Mouse (Mus musculus) kidney, embryonic 16.5 days (tissue): ENCODE results near the gene Rab31. TPM values are rescaled to one million over a fixed set of nuclear protein-coding genes. Genes with fewer than 3 reads are reported as not detected.

Experiments used
- ATAC-seq: fragments of 200-750 bp; cut with Nextera tagmentation; 2 replicates; pipeline ENCODE4 v1.8.0; 2017; ENCODE audit warnings: moderate TSS enrichment; ENCODE audit not compliant: low FRiP score, low TSS enrichment
- H3K27ac ChIP-seq: fragments of 300-500 bp; sonication (generic); 2 replicates; pipeline ENCODE4 v1.5.1; 2014; ENCODE audit warnings: low read length
- H3K27me3 ChIP-seq: fragments of 300-500 bp; sonication (generic); 2 replicates; pipeline ENCODE4 v1.6.1; 2014; ENCODE audit warnings: low read length, control low read depth, mixed read lengths; ENCODE audit not compliant: insufficient read depth
- H3K36me3 ChIP-seq: fragments of 300-500 bp; sonication (generic); 2 replicates; pipeline ENCODE4 v1.6.1; 2014; ENCODE audit warnings: low read length, control low read depth, mixed read lengths; ENCODE audit not compliant: insufficient read depth
- H3K4me1 ChIP-seq: fragments of 300-500 bp; sonication (generic); 2 replicates; pipeline ENCODE4 v1.6.1; 2014; ENCODE audit warnings: low read length, control low read depth, mixed read lengths; ENCODE audit not compliant: insufficient read depth
- H3K4me2 ChIP-seq: fragments of 300-500 bp; sonication (generic); replicated peaks from 2 replicates; pipeline ENCODE4 v1.6.1; 2014; ENCODE audit warnings: low read depth, low read length
- H3K4me3 ChIP-seq: fragments of 300-500 bp; sonication (generic); 2 replicates; pipeline ENCODE4 v1.5.1; 2014; ENCODE audit warnings: mild to moderate bottlenecking, low read length
- H3K9ac ChIP-seq: fragments of 300-500 bp; sonication (generic); replicated peaks from 2 replicates; pipeline ENCODE4 v1.6.1; 2014; ENCODE audit warnings: low read length
- H3K9me3 ChIP-seq: fragments of 300-500 bp; sonication (generic); 2 replicates; pipeline ENCODE4 v1.6.1; 2016; ENCODE audit warnings: low read length, control low read depth
- WGBS: fragments of 180-500 bp; shearing (Covaris S2); extraction: QIAGEN DNeasy Blood & Tissue Kit; methylation state at CpG from one replicate; pipeline ENCODE4 v1.1.7; 2014; 5-methylcytosine and 5-hydroxymethylcytosine counted together
- polyA plus RNA-seq: library from polyadenylated mRNA; unstranded; fragments of >200 nt; fragmentation: Nextera tagmentation; extraction: Ambion mirVana; gene quantifications from 2 replicates; pipeline ENCODE4 v1.2.1, GENCODE M21; 2015

The Rab31 gene
- polyA plus RNA-seq, 1 experiment from 2014 or later = 38.4 TPM

DNA sequence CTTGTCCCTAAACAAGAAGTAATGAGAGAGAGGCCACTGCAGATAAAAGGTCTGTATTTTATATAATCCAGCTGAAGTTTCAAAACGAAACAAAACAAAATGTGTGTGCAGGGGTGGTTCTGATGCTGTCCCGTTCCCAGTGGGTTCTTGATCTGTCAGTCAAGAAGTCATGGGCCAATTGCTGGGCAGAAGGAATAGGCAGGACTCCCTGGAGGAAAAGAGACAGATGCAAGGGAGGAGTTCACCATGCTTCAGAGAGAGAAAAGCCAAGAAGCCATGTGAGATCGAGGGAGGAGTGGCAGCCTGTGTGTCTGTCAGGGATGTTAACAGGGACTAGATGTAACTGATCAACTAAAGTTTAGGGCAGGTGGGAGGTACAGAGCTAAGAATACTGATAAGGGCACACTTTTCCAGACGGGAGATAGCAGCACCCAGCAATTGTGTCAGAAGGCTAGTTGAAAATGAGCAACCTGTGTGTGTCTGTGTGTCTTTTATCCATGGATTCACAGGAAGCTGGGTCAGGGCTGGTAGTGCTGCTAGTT, 54.8 kb downstream of the Rab31 start:
- Histone ChIP-seq H3K27me3 (no peaks in the 10 kb centered on the region), H3K9ac (no peak overlapping the region), H3K9me3 (no peaks in the 10 kb centered on the region), H3K36me3 (peaks cover 6% of the 10 kb centered on the region), H3K4me1 (no peaks in the 10 kb centered on the region), H3K4me3 (no peak overlapping the region), H3K4me2 (no peak overlapping the region), H3K27ac (no peak overlapping the region)
- WGBS = 75% methylated on average over 4 of the region's 4 CpGs
- no peak for ATAC-seq

DNA sequence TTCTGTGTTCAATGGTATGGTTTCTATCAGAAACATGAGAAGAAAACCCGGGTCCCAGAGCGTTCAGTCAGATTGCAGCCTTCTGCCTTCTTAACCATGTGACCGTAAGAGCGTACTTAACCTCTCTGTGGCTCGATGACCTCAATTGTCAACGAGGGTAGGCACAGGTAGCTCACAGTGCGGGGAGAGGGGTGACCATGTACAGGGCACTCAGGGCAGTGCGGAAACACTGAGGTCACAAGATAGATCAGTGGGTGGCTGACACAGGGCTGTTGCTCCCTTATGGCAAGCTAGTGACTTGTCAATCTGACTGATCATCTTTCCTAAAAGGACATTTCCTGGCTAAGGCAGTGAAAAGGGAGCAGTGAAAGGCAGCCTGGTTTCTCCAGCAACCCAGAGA, 58.5 kb downstream of the Rab31 start:
- Histone ChIP-seq H3K4me2 (no peak overlapping the region), H3K9me3 (peaks cover 11% of the 10 kb centered on the region), H3K9ac (no peak overlapping the region), H3K36me3 (peaks cover 4% of the 10 kb centered on the region; the same call in 1 of the 2 replicates), H3K4me3 (no peak overlapping the region), H3K27ac (no peak overlapping the region), H3K27me3 (no peaks in the 10 kb centered on the region), H3K4me1 (no peaks in the 10 kb centered on the region)
- ATAC-seq = no peak
- 65% methylated on average over 8 of the region's 8 CpGs for WGBS

- 90% methylated on average over 13 of the region's 13 CpGs for WGBS
- peaks cover 11% of the 10 kb centered on the region for H3K9me3 ChIP-seq
- peaks cover 4% of the 10 kb centered on the region; the same call in 1 of the 2 replicates for H3K36me3 ChIP-seq
- no peak overlapping the region for H3K4me3 ChIP-seq
- no peak overlapping the region for H3K27ac ChIP-seq
- no peaks in the 10 kb centered on the region for H3K4me1 ChIP-seq
- ATAC-seq = no peak
- H3K9ac ChIP-seq = no peak overlapping the region
- no peak overlapping the region for H3K4me2 ChIP-seq
- no peaks in the 10 kb centered on the region for H3K27me3 ChIP-seq
Observed at GRCm38 (mm10) chr17:65712861-65713535, 59.6 kb downstream of the Rab31 start.

DNA sequence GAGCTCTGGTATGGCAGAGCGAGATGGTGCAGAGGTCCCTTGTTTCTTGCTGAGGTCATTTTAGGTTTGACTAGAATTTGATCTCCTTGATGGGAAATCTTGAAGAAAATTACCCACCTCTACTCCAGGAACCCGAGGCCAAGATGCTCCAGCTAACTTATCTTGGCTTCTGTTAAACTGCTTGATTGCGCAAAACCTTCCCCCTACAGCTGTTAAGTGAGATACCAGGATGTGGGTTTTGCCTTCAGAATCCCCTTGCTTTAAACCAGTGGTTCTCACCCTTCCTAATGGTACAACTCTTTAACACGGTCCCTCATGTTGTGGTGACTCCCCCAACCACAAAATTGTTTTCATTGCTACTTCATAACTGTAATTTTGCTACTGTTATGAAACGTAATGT, 60.8 kb downstream of the Rab31 start:
- Histone ChIP-seq H3K4me2 (no peak overlapping the region), H3K27me3 (no peaks in the 10 kb centered on the region), H3K9ac (no peak overlapping the region), H3K27ac (no peak overlapping the region), H3K9me3 (peaks cover 11% of the 10 kb centered on the region), H3K4me3 (no peak overlapping the region), H3K36me3 (peaks cover 4% of the 10 kb centered on the region; the same call in 1 of the 2 replicates), H3K4me1 (no peaks in the 10 kb centered on the region)
- WGBS = 95% methylated on average over 5 of the region's 5 CpGs
- no peak for ATAC-seq

DNA sequence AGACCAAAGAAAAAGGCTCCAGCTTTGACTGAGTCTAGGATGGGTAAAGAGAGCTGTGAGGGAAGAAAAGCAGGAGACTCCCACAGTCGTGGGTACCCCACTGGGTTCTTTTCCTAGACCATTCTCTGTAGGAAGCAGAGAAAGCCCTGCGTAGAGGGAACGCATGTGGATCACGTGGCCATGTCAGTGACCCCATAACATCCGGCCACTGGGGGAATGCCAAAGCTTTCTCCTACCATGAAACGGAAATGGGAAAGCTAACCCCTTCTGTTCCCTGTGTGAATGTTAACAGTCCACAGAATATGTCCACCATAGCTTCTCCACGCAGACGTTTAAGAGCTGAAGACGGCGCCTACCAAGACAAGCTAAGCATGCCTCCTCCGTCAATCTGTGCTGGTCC, 62.0 kb downstream of the Rab31 start:
- 92% methylated on average over 11 of the region's 11 CpGs for WGBS
- Histone ChIP-seq H3K9me3 (peaks cover 11% of the 10 kb centered on the region), H3K4me3 (no peak overlapping the region), H3K9ac (no peak overlapping the region), H3K27me3 (no peaks in the 10 kb centered on the region), H3K27ac (no peak overlapping the region), H3K36me3 (peaks cover 4% of the 10 kb centered on the region; the same call in 1 of the 2 replicates), H3K4me2 (no peak overlapping the region), H3K4me1 (no peaks in the 10 kb centered on the region)
- no peak for ATAC-seq

- Histone ChIP-seq H3K9ac (no peak overlapping the region), H3K27me3 (no peaks in the 10 kb centered on the region), H3K9me3 (peaks cover 1% of the 10 kb centered on the region; the same call in 1 of the 2 replicates), H3K36me3 (no peaks in the 10 kb centered on the region), H3K4me3 (no peak overlapping the region), H3K27ac (no peak overlapping the region), H3K4me1 (0 out of 2 replicates have a peak, but pooled peaks cover 7% of the 10 kb centered on the region), H3K4me2 (no peak overlapping the region)
- WGBS = 77% methylated on average over 5 of the region's 5 CpGs
- no peak for ATAC-seq
Observed at GRCm38 (mm10) chr17:65706220-65706619, 66.3 kb downstream of the Rab31 start.

- Histone ChIP-seq H3K9me3 (no peaks in the 10 kb centered on the region), H3K4me3 (no peak overlapping the region), H3K36me3 (no peaks in the 10 kb centered on the region), H3K27ac (no peak overlapping the region), H3K4me2 (no peak overlapping the region), H3K4me1 (peaks cover 11% of the 10 kb centered on the region; the same call in 1 of the 2 replicates), H3K9ac (no peak overlapping the region), H3K27me3 (no peaks in the 10 kb centered on the region)
- ATAC-seq = no peak
- WGBS = 73% methylated on average over 13 of the region's 13 CpGs
Observed at GRCm38 (mm10) chr17:65703527-65704391, 68.8 kb downstream of the Rab31 start.

- H3K9me3 ChIP-seq = no peaks in the 10 kb centered on the region
- H3K4me2 ChIP-seq = no peak overlapping the region
- H3K27ac ChIP-seq = peak overlapping the region; percentile 76
- H3K36me3 ChIP-seq = no peaks in the 10 kb centered on the region
- H3K4me3 ChIP-seq = no peak overlapping the region
- peaks cover 21% of the 10 kb centered on the region; the same call in 1 of the 2 replicates for H3K4me1 ChIP-seq
- no peaks in the 10 kb centered on the region for H3K27me3 ChIP-seq
- H3K9ac ChIP-seq = no peak overlapping the region
- no peak for ATAC-seq
- 53% methylated on average over 13 of the region's 13 CpGs for whole genome bisulfite sequencing
Observed at GRCm38 (mm10) chr17:65701797-65702566, 70.6 kb downstream of the Rab31 start.

- Histone ChIP-seq H3K4me2 (no peak overlapping the region), H3K9me3 (no peaks in the 10 kb centered on the region), H3K4me3 (no peak overlapping the region), H3K27ac (peak overlapping the region; percentile 76; the same call in 1 of the 2 replicates), H3K4me1 (peaks cover 21% of the 10 kb centered on the region; the same call in 1 of the 2 replicates), H3K27me3 (no peaks in the 10 kb centered on the region), H3K9ac (no peak overlapping the region), H3K36me3 (no peaks in the 10 kb centered on the region)
- WGBS = 64% methylated on average over 8 of the region's 8 CpGs
- no peak for ATAC-seq
Observed at GRCm38 (mm10) chr17:65701356-65701755, 71.2 kb downstream of the Rab31 start.
